Mouse (Mus musculus) C2C12 (cell line): ENCODE measurements around the gene Myh8.

Experiments used
- CEBPB ChIP-seq: IDR thresholded peaks from one replicate; pipeline ENCODE4 v1.6.1; 2011; ENCODE audit warnings: low read depth, mild to moderate bottlenecking, control low read depth, moderate library complexity
- CTCF ChIP-seq: IDR thresholded peaks from one replicate; pipeline ENCODE4 v1.5.1; 2011; ENCODE audit not compliant: control insufficient read depth, insufficient read depth, insufficient read length
- MAX ChIP-seq: IDR thresholded peaks from one replicate; pipeline ENCODE4 v1.6.1; 2011; ENCODE audit warnings: mild to moderate bottlenecking, control low read depth
- MYOD1 ChIP-seq: IDR thresholded peaks from one replicate; pipeline ENCODE4 v1.6.1; 2011; ENCODE audit warnings: low read depth; ENCODE audit not compliant: control insufficient read depth, insufficient read length
- MYOG ChIP-seq: IDR thresholded peaks from one replicate; pipeline ENCODE4 v1.6.1; 2011; ENCODE audit not compliant: control insufficient read depth, insufficient read length; ENCODE audit errors: extremely low read depth
- USF1 ChIP-seq: IDR thresholded peaks from one replicate; pipeline ENCODE4 v1.6.1; 2011; ENCODE audit warnings: low read depth, mild to moderate bottlenecking, control low read depth, moderate library complexity

GRCm38 (mm10) chr11:67253691-67254090, 23.2 kb upstream of the Myh8 start:
- TF ChIP-seq CTCF (no peak), USF1 (no peak), MYOD1 (no peak), MYOG (no peak), MAX (no peak), CEBPB (no peak)
